Mouse (Mus musculus) ES-Bruce4 (cell line): Measurements from ENCODE around the gene Acer1.

Source experiments
- CTCF ChIP-seq: IDR thresholded peaks from one replicate; pipeline ENCODE4 v1.8.1; 2011; ENCODE audit warnings: low read depth, low read length
- EP300 ChIP-seq: IDR thresholded peaks from 2 replicates; pipeline ENCODE4 v1.6.1; 2011; ENCODE audit warnings: low read depth, low read length; ENCODE audit not compliant: insufficient read depth
- POLR2A ChIP-seq: IDR thresholded peaks from one replicate; pipeline ENCODE4 v1.8.1; 2011; ENCODE audit warnings: low read length; ENCODE audit not compliant: insufficient read depth

DNA sequence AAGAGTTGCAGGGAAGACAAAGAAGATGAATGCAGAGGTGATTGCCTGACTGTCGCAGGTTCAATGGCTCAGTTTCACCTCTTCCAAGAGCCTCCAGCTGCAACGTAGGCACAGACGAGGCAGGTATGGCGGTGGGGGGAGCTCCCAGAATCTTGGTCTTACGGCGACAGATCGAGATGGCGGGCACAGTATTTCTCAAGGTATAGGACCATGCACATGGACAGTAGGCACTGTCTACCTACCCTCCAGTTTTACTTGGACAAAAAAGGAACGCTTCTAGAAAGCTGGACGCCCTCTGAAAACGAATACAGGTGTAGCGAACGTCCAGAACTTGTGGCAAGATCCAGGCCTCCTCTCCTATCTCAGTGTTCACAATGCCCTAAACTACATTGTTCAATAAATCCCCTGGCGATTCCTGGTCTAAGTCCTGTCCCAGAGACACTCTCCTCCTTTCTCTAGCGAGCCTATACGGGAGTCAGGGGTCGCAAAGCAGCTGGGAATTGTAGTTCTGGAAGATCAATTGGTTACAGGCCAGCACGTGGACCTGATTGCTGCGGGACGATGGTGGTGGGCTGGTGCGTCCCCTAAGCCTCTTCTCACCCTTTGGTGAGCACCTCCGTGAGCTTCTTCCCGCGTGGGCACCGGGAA lies 7.7 kb upstream of the Acer1 start:
- TF ChIP-seq CTCF (no peak), POLR2A (no peak), EP300 (no peak)
